Mouse (Mus musculus): Measurements from ENCODE around the gene Igfals. TPM values are rescaled to one million over a fixed set of nuclear protein-coding genes. Genes with fewer than 3 reads are reported as not detected.

The Igfals gene
- polyA plus RNA-seq, 1 experiment, result 70.3 TPM

Other genes starting within 250 kb of the Igfals start
- 133 and 141 TPM in 2 replicates for gene Tsc2, start 233.4 kb upstream of the Igfals start, polyA plus RNA-seq (2012; rRNA removed)
- gene Nthl1, start 233.3 kb upstream of the Igfals start, polyA plus RNA-seq (2012; rRNA removed), result 15.2 and 16.4 TPM in 2 replicates
- gene Slc9a3r2, start 215.7 kb upstream of the Igfals start, polyA plus RNA-seq (2012; rRNA removed), result 61.6 and 83.0 TPM in 2 replicates
- not detected in 2 replicates for gene Npw, start 207.5 kb upstream of the Igfals start, polyA plus RNA-seq (2012; rRNA removed)
- gene Zfp598, start 196.3 kb upstream of the Igfals start, polyA plus RNA-seq (2012; rRNA removed), result 51.3 and 56.6 TPM in 2 replicates
- 0.18 and 0.23 TPM in 2 replicates for gene Syngr3, start 176.0 kb upstream of the Igfals start, polyA plus RNA-seq (2012; rRNA removed)
- gene Gfer, start 169.8 kb upstream of the Igfals start, polyA plus RNA-seq (2012; rRNA removed), result 25.6 and 27.6 TPM in 2 replicates
- gene Noxo1, start 169.8 kb upstream of the Igfals start, polyA plus RNA-seq (2012; rRNA removed), result 6.2 and 7.1 TPM in 2 replicates
- 44.4 and 61.9 TPM in 2 replicates for gene Tbl3, start 158.3 kb upstream of the Igfals start, polyA plus RNA-seq (2012; rRNA removed)
- gene Rnf151, start 147.9 kb upstream of the Igfals start, polyA plus RNA-seq (2012; rRNA removed), result 2.3 and 3.4 TPM in 2 replicates
- gene Rps2, start 147.9 kb upstream of the Igfals start, polyA plus RNA-seq (2012; rRNA removed), result 2,300 and 2,553 TPM in 2 replicates
- 370 and 426 TPM in 2 replicates for gene Ndufb10, start 141.5 kb upstream of the Igfals start, polyA plus RNA-seq (2012; rRNA removed)
- 31.1 and 36.7 TPM in 2 replicates for gene Rpl3l, start 138.2 kb upstream of the Igfals start, polyA plus RNA-seq (2012; rRNA removed)
- 112 and 152 TPM in 2 replicates for gene Msrb1, start 129.4 kb upstream of the Igfals start, polyA plus RNA-seq (2012; rRNA removed)
- 26.1 and 35.8 TPM in 2 replicates for gene Hs3st6, start 113.0 kb upstream of the Igfals start, polyA plus RNA-seq (2012; rRNA removed)
- 0.06 and 0.16 TPM in 2 replicates for gene Meiob, start 61.7 kb upstream of the Igfals start, polyA plus RNA-seq (2012; rRNA removed)
- gene Hagh, start 25.9 kb upstream of the Igfals start, polyA plus RNA-seq (2012; rRNA removed), result 134 and 172 TPM in 2 replicates
- 12.6 and 13.1 TPM in 2 replicates for gene Fahd1, start 15.6 kb upstream of the Igfals start, polyA plus RNA-seq (2012; rRNA removed)
- 31.3 and 31.7 TPM in 2 replicates for gene Nubp2, start 20.4 kb downstream of the Igfals start, polyA plus RNA-seq (2012; rRNA removed)
- 67.0 and 77.8 TPM in 2 replicates for gene Spsb3, start 20.6 kb downstream of the Igfals start, polyA plus RNA-seq (2012; rRNA removed)
- 70.6 and 72.3 TPM in 2 replicates for gene Eme2, start 29.1 kb downstream of the Igfals start, polyA plus RNA-seq (2012; rRNA removed)
- 142 and 181 TPM in 2 replicates for gene Mrps34, start 29.1 kb downstream of the Igfals start, polyA plus RNA-seq (2012; rRNA removed)
- gene Nme3, start 30.5 kb downstream of the Igfals start, polyA plus RNA-seq (2012; rRNA removed), result 76.6 and 85.3 TPM in 2 replicates
- 75.0 and 90.0 TPM in 2 replicates for gene Mapk8ip3, start 71.0 kb downstream of the Igfals start, polyA plus RNA-seq (2012; rRNA removed)
- gene Jpt2, start 94.7 kb downstream of the Igfals start, polyA plus RNA-seq (2012; rRNA removed), result 40.0 and 54.9 TPM in 2 replicates
- gene Cramp1l, start 149.8 kb downstream of the Igfals start, polyA plus RNA-seq (2012; rRNA removed), result 18.2 and 19.6 TPM in 2 replicates
- 15.9 and 17.7 TPM in 2 replicates for gene Ift140, start 150.1 kb downstream of the Igfals start, polyA plus RNA-seq (2012; rRNA removed)
- 37.6 and 53.0 TPM in 2 replicates for gene Tmem204, start 217.6 kb downstream of the Igfals start, polyA plus RNA-seq (2012; rRNA removed)
- gene Telo2, start 250.0 kb downstream of the Igfals start, polyA plus RNA-seq (2012; rRNA removed), result 17.3 and 25.3 TPM in 2 replicates